Mouse (Mus musculus) megakaryocyte progenitor cell, adult 5-6 weeks (primary cell): Measurements from ENCODE around the gene Ptafr. TPM values are rescaled to one million over a fixed set of nuclear protein-coding genes. Genes with fewer than 3 reads are reported as not detected.
A peak's percentile ranks its signal among the peaks of the same experiment; 100 is the strongest.

Experiments
- ATAC-seq: replicated peaks from 2 replicates; pipeline ENCODE4 v1.8.0; 2016; ENCODE audit warnings: mild to moderate bottlenecking, moderate TSS enrichment, inconsistent platforms; ENCODE audit not compliant: poor library complexity
- total RNA-seq, 2 experiments: library from RNA; stranded (forward) in 1 of 2; stranded (reverse) in 1 of 2; fragments of 157-497, 149-512 nt in 1 of 2; fragments of 200-1000 nt in 1 of 2; gene quantifications; 2 replicates each; pipeline versions ENCODE4 v1.2.3 to v1.2.4; 2015 to 2017

Ptafr gene
- total RNA-seq, 2 experiments from 2014 or later = 1.1 to 2.5 TPM

DNA sequence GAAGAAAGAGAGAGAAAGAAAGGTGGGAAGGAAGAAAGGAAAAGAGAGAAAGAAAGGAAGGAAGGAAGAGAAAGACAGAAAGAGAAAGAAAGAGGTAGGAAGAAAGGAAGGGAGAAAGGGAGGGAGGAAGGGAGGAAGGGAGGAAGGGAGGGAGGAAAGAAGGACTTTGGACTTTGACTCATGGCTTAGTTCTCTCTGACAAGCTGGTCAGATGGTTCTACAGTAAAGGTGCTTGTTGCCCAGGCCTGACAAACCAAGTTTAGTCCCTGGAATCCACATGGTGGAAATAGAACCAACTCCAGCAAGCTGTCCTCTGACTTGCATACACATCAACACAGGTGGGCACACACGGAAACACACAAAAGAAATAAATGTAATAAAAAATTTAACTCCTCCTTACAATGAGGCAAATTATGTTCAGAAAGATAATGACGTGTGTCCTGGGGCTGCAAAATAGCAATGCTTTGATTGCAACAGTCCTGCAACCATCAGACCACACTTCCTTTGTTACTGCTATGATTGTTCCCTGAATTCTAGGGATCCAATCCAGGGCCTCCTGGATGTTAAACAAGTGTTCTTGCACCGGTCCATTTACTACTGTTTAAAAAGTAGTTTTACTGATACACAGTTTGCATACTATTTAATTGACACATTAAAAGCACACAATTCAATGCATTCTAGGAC is 46.6 kb downstream of the Ptafr start:
- peak; percentile 55 for ATAC-seq

DNA sequence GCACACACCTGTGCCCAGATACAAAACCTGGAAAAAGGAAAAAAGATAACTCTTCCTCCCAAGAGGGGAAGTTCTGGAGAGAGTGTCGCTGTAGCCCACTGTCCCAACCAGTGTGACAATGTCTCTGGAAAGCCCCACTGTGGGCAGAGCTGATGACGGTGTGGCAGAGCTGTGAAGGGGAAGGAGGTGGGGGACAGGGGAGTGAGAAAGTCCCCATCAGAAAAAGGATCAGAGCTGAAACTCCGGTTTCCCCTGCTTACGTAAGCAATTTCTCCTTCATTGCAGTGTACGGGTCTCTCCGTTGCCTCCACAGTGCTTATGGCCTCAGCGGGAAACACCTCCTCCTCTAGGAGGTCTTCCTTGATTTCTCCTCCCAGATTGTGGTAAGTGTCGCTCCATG is 47.5 kb downstream of the Ptafr start:
- ATAC-seq = no peak; the same call in 1 of the 2 replicates

DNA sequence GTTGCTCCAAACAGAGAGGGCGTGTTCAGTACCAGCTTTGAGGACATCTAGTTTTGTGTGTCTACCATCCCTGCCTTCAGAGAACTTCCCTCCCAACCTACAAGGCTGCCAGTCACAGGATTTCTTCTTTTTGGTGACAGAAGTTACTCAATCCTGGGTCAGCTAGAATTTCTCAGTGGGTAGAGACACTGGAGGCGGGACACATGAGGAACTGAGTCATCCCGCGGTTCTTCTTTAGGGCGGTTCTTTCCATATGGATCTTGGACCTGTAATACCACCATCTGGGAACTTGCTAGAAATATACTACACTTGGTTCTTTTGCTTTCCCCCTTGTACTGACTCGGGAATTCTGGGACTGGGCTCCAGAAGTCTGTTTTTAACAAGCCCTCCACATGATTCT is 54.0 kb downstream of the Ptafr start:
- peak; percentile 76 for ATAC-seq

DNA sequence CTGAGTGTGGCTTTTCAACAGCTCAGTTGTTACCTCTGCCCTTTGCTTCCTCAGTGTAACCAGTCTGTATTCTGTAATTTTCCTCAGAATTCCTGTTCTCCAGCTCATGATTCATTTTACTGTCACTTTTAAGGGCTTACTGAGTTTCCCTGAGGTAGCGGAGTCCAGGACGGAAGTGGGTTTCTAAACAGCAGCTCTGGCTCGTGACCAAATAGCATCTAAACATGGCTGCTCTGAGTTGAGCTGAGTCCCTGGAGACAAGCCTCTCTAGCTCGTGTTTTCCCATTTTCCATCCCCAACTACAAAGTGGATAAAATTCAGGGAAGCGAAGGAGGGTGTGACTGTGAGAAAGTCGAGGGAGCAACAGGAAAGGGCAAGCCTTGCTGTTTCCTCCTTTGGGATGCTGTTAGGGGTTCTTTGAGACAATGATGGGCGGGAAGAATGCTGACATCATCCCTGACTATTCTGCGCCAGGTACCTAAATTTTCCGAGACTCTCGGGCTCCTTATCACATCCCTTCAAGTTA is 55.0 kb downstream of the Ptafr start:
- ATAC-seq = no peak

DNA sequence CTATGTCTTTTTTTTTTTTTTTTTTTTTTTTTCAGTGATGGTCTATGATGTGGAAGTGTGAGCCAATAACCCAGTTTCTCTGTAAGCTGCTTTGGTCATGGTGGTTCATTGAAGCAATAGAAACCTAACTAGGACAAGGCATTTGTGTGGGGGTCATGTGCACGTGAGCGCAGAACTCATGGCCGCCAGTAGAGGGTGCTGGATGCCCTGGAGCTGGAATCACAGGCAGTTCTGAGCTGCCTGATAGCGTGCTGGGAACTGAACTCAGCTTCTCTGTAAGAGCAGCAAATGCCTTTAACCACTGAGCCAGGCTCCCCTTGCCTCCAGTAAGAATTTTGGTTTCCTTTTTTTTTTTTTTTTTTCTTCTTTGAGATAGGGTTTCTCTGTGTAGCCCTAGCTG is 56.3 kb downstream of the Ptafr start:
- no peak for ATAC-seq

DNA sequence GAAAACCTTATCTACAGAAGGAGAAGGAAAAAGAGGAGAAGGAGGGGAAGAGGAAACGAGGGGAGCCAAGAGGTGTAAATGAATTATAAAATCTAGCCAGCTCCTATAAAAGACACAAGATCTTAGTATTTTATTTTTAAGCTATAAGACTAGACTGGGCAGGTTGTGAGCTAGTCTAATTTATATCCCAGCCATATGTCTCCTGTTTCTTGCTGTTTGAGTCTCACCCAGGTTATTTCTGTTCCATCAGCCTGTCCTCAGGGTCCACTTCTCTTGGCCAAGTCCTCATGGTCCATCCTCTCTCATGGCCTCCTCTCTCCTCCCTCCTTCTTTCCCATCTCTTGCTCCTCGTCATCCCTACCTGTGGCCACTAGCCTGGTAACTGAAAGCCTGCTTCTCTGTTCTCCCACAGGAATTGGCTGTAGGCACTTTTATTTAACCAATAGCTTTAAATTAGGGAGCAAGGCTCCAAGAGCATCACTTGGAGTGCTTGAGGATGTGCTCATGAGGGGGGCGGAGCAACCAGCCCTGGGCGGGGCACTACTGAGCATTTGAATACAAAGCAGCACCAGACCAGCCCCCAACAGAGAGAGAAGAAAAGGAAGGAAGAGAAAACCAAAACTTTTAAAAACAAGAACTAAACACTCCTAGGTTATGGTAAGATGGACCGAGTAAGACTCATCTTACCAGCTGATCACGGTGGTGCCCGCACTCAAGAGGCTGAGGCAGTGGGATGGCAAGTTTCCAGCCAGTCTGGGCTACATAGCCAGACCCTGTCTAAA is 57.6 kb downstream of the Ptafr start:
- ATAC-seq = peak; percentile 43

DNA sequence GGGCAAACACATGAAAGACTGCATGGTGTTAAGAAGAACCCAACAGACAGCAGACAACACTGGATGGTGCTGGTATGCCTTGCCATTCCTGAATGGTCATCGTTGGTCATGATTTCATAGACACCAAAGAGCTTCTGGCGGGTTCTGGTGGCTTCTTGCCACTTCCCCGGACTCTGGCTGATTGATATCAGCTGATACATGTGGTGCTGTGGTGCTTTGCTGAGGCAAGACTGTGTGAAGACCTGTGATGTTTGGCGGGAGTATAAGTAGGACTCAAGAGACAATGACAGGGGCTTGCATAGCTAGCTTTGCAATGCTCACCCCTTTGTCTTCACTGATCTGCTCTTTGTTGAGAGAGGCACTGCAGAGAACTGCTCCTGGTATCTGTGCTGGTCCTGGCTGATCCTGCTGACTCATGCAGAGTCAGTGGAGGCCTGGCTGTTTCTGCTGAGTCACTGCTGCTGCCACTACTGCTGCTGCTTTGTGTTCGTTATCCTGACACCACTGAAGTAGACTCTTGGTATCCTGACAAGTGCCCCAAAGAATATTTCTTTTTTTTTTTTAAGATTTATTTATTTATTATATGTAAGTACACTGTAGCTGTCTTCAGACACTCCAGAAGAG is 60.3 kb downstream of the Ptafr start:
- ATAC-seq = peak; percentile 90

DNA sequence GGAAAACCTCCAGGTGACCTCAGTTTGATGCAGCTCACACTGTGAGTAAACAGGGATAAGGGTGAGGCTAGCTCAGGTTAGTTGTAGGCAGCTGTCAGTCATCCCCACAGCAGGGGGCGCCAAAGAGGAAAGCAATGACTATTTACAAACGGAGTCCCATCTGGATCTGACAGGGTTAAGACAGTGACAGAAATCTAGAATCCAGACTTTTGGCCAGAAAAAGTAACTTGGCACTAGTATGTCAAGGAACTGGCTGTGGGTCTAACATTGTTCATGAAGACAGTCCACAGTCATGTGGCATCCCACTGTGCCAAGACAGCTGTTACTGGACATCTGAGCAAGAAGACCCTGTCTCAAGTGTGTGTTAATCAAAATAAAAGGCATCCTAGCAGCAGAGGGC is 65.0 kb downstream of the Ptafr start:
- ATAC-seq = peak; percentile 79

Other genes with a start within 250 kb of the Ptafr start
- 32.2 and 45.6 TPM in 2 replicates for gene Trnau1ap, start 234.5 kb upstream of the Ptafr start, total RNA-seq (2015)
- 34.4 and 43.4 TPM in 2 replicates for gene Trnau1ap, start 234.5 kb upstream of the Ptafr start, total RNA-seq (2017)
- 24.2 and 26.8 TPM in 2 replicates for gene Rcc1, start 210.5 kb upstream of the Ptafr start, total RNA-seq (2015)
- 44.1 and 46.9 TPM in 2 replicates for gene Rcc1, start 210.5 kb upstream of the Ptafr start, total RNA-seq (2017)
- 28.4 and 34.7 TPM in 2 replicates for gene Phactr4, start 141.6 kb upstream of the Ptafr start, total RNA-seq (2015)
- 8.9 and 10.1 TPM in 2 replicates for gene Phactr4, start 141.6 kb upstream of the Ptafr start, total RNA-seq (2017)
- 11.1 and 18.4 TPM in 2 replicates for gene Med18, start 100.1 kb upstream of the Ptafr start, total RNA-seq (2015)
- gene Med18, start 100.1 kb upstream of the Ptafr start, total RNA-seq (2017) = 10.9 and 16.9 TPM in 2 replicates
- 2.4 and 3.4 TPM in 2 replicates for gene Sesn2, start 53.6 kb upstream of the Ptafr start, total RNA-seq (2015)
- gene Sesn2, start 53.6 kb upstream of the Ptafr start, total RNA-seq (2017) = 2.6 and 3.0 TPM in 2 replicates
- 678 and 715 TPM in 2 replicates for gene Atpif1, start 30.4 kb upstream of the Ptafr start, total RNA-seq (2015)
- 1,407 and 1,519 TPM in 2 replicates for gene Atpif1, start 30.4 kb upstream of the Ptafr start, total RNA-seq (2017)
- 134 and 147 TPM in 2 replicates for gene Dnajc8, start 28.5 kb upstream of the Ptafr start, total RNA-seq (2015)
- gene Dnajc8, start 28.5 kb upstream of the Ptafr start, total RNA-seq (2017) = 416 and 463 TPM in 2 replicates
- 55.0 and 58.2 TPM in 2 replicates for gene Eya3, start 74.9 kb downstream of the Ptafr start, total RNA-seq (2015)
- 26.7 and 28.7 TPM in 2 replicates for gene Eya3, start 74.9 kb downstream of the Ptafr start, total RNA-seq (2017)
- 2.6 and 3.9 TPM in 2 replicates for gene Xkr8, start 168.5 kb downstream of the Ptafr start, total RNA-seq (2015)
- gene Xkr8, start 168.5 kb downstream of the Ptafr start, total RNA-seq (2017) = 3.4 and 4.8 TPM in 2 replicates
- gene Smpdl3b, start 193.2 kb downstream of the Ptafr start, total RNA-seq (2015) = 0.07 TPM in 1 of 2 replicates, not detected in the other
- 0.33 TPM in 1 of 2 replicates, not detected in the other for gene Smpdl3b, start 193.2 kb downstream of the Ptafr start, total RNA-seq (2017)
- gene Rpa2, start 204.3 kb downstream of the Ptafr start, total RNA-seq (2015) = 62.3 and 65.5 TPM in 2 replicates
- 56.2 and 68.4 TPM in 2 replicates for gene Rpa2, start 204.3 kb downstream of the Ptafr start, total RNA-seq (2017)
- gene Themis2, start 232.3 kb downstream of the Ptafr start, total RNA-seq (2015) = 27.5 and 35.0 TPM in 2 replicates
- 18.9 and 23.6 TPM in 2 replicates for gene Themis2, start 232.3 kb downstream of the Ptafr start, total RNA-seq (2017)